Mouse (Mus musculus): Measurements from ENCODE around the gene Aven.
A peak's percentile ranks its signal among the peaks of the same experiment; 100 is the strongest.
"Not testable (repeated sequence)": the region's sequence is repeated elsewhere in the genome, so short reads cannot be mapped to it uniquely, and the experiment has no call there.

Gene Aven

GRCm38 (mm10) chr2:112492856-112493538 lies at the start of gene Aven:
Gene Aven (plus strand): TSS chr2:112492964.
- ATAC-seq (ENCODE audit: insufficient number of reproducible peaks, low FRiP score, low TSS enrichment): peak; percentile 94

DNA sequence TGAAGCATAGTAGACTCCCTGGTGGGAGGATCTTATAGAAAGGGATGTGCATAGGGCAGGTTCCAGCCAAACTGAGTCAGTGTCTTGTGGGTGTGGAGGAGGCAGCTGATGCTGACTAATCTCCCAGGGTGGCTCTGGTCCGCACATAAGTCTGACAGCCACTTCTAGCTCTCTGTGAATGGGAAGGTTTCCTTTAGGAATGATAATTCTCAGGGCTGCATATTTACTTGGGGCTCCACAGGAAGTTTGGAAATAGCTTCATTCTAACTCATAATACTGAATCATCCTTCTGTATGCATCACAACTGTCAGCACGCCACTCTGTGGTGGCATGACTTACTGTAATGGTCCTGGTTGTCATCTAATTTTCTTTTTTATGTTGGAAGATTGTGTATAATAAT lies 49.3 kb upstream of the Aven start:
- ATAC-seq (ENCODE audit: insufficient number of reproducible peaks, low FRiP score, low TSS enrichment): no peak

- no peak for ATAC-seq (ENCODE audit: insufficient number of reproducible peaks, low FRiP score, low TSS enrichment)
Observed at GRCm38 (mm10) chr2:112445511-112445910, 47.3 kb upstream of the Aven start.

GRCm38 (mm10) chr2:112448046-112448445 lies 44.7 kb upstream of the Aven start:
- ATAC-seq (ENCODE audit: insufficient number of reproducible peaks, low FRiP score, low TSS enrichment): not testable (repeated sequence)

DNA sequence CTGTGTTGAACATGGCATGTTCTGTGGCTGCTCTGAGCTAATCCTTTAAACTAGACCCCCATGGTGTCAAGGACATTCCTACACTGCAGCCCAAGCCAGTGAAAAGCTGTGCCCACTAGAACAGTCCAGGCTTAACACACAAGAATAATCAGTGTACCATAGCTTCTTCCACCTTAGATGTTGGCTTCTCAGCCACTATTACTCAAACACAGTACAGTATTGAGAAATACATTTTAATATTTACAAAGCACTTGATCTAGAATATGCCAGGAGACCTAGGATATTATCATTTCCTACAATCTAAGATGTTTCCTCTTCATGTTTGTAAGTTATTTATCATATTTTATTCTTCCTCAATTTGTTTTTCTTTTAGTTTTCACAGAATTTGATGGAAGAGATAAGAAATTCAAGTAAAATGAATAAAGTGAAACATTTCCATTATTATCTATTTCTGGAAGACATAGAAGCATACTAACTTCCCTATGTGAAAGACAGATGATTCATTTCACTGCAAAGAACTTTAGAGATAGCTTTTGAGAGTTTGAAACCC lies 44.2 kb upstream of the Aven start:
- no peak for ATAC-seq (ENCODE audit: insufficient number of reproducible peaks, low FRiP score, low TSS enrichment)

GRCm38 (mm10) chr2:112449597-112450296 lies 43.0 kb upstream of the Aven start:
- ATAC-seq (ENCODE audit: insufficient number of reproducible peaks, low FRiP score, low TSS enrichment): no peak

DNA sequence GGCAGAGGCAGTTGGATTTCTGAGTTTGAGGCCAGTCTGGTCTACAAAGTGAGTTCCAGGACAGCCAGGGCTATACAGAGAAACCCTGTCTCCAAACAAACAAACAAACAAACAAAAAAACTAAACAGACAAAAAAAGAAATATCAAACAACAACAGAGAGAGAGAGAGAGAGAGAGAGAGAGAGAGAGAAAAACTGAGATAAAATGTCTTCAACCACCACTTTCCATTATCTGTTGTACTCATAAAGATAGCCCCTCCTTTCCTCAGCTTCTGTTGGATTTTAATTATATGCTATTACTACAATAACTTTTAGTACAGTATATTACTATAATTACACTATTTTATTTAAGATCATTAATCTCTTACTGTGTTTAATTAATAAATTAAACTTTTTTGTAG lies 40.3 kb upstream of the Aven start:
- not testable (repeated sequence) for ATAC-seq (ENCODE audit: insufficient number of reproducible peaks, low FRiP score, low TSS enrichment)

DNA sequence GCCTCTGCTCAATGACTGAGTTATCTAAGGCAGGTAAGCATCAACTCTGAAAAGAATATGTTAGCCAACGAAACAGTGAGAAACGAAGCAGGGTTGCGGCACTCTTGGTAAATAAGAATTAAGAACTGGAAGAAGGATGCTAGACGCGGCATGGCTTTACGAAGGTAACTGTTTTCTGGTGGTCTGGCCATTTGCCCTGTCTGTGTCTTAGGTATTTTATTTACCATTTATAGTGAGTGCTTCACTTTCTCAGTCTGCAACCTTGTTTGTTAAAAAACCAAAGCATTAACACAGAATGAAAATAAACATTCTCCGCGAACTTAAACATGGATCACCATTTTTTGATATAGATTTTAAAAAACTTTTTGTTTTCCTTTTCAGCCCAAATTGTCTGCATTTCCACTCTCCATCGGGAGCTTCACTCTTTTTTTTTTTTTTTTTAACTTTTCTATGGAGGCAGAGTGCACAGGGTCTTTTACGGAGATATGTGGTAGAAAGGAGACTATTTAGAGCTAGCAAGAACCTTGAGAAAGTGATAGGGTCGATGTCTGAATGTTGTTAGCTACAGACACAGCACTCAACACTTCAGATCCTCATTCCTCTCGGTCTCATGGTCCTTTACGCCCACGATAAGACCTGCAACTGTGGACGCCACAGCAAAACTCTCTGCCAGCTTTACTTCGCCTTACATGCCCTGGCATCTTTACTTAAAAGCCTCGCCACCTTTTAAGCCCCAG lies 38.5 kb upstream of the Aven start:
- peak; percentile 74; the same call in 1 of the 2 replicates for ATAC-seq (ENCODE audit: insufficient number of reproducible peaks, low FRiP score, low TSS enrichment)

DNA sequence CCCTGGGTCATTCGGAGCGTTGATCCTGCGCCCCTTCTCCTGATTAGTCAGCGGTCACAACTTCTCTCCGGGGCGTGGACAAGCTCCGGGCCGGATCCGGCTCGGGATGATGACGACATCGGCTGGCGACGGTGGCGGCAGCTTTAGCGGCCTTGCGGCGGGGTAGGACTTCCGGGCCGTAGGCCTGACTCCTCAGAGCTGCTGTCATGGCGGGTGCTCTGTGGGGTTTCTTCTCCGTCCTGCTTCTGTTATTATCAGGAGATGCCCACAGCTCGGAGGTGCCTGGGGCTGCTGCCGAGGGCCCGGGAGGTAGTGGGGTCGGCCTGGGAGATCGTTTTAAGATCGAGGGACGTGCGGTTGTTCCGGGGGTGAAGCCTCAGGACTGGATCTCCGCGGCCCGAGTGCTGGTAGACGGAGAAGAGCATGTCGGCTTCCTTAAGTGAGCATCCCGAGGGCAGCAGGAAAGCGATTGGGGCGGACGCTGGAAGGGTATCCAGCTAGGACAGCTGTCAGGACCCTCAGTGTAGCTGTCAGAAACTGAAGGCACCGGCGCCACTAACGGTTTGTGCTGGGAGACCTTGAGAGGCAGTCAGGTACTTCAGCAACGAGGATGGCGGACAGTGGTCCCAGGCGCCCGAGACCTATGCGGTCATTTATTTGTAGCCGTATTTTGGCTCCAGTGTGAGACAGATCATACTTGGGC lies 37.8 kb upstream of the Aven start, which contains the start of gene Emc7:
Emc7 (plus strand) TSS at position 136 of the 703 bp plus-strand sequence.
- ATAC-seq (ENCODE audit: insufficient number of reproducible peaks, low FRiP score, low TSS enrichment): peak; percentile 94

- no peak for ATAC-seq (ENCODE audit: insufficient number of reproducible peaks, low FRiP score, low TSS enrichment)
Observed at GRCm38 (mm10) chr2:112460557-112460956, 32.2 kb upstream of the Aven start.

GRCm38 (mm10) chr2:112469542-112469941 lies 23.2 kb upstream of the Aven start:
- no peak for ATAC-seq (ENCODE audit: insufficient number of reproducible peaks, low FRiP score, low TSS enrichment)

DNA sequence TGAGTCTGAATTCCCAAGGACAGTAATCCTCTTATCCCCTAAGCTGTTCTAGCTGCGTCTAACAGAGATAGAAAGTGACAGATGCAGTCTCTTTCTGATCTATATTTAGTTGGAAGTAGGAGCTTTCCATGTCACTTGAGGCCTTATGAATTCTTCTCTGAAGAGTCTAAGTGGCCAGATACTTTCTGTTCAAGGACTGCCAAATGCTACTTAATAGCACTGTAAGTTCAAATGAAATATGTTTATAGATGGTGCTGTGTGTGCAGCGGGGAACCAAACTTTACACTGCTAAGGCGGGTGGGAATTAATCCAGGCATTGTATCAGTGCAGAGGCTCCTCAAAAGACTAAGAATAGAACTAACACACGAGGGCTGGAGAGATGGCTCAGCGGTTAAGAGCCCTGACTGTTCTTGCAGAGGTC lies 21.8 kb upstream of the Aven start:
- no peak for ATAC-seq (ENCODE audit: insufficient number of reproducible peaks, low FRiP score, low TSS enrichment)

DNA sequence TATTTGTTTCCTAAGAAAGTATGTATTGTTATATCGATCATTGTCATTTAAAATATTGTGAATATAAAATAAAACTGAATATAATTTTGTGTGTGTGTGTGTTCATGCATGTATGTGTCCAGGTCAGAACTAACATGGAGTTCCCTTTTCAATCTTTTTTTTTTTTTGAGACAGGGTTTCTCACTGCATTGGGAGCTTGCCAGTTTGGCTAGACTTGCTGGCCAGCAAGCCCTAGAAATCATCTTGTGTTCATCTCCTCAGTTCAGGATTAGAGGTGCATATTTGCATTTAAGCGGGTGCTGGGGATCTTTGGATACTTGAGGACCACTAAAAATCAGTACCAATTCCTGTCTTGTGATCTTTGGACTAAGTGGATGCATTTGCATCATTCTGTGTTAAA lies 20.7 kb upstream of the Aven start:
- ATAC-seq (ENCODE audit: insufficient number of reproducible peaks, low FRiP score, low TSS enrichment): no peak

- ATAC-seq (ENCODE audit: insufficient number of reproducible peaks, low FRiP score, low TSS enrichment): no peak
Observed at GRCm38 (mm10) chr2:112474997-112475724, 17.6 kb upstream of the Aven start.

GRCm38 (mm10) chr2:112476554-112476953 lies 16.2 kb upstream of the Aven start:
- no peak for ATAC-seq (ENCODE audit: insufficient number of reproducible peaks, low FRiP score, low TSS enrichment)

DNA sequence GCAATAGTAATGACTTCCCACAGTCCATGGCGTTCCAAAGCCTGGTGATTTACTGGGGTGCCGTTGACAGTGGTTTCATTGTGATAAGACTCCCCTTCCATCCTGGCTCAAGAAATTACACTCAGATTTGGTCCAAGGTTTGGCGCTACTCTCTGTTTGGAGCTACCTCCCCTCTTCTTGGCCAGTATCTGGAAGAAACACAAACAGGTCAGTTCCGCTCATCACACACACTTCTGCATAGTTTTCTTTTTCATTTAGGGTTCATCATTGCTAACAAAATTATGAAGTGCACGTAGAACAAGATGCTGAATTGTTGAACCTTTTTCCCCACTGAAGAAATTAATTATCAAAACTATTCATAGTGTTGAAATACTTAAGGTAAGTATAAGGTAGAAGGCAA lies 12.1 kb upstream of the Aven start, which contains the start of gene Chrm5:
Chrm5 (minus strand) TSS at position 101 of the 400 bp plus-strand sequence.
- ATAC-seq (ENCODE audit: insufficient number of reproducible peaks, low FRiP score, low TSS enrichment): no peak

DNA sequence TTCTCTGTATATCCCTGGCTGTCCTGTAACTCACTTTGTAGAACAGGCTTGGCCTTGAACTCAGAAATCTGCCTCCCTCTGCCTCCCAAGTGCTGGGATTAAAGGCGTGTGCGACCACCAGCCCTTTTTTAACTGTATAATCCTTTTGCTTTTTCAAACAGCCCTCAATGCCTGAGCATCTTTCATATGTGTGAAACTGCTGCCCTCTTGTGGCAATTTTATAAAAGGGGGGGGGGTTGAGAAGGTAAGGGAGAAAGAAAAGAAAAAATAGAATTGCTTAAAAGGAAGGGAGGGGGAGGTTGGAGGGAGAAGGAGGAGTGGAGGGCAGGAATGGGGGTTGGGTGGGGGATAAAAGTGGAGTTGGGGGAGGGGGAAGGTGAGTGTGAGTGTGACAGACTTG lies 11.2 kb upstream of the Aven start:
- ATAC-seq (ENCODE audit: insufficient number of reproducible peaks, low FRiP score, low TSS enrichment): 0 out of 2 replicates have a peak, but pooled peaks have one; percentile 66

DNA sequence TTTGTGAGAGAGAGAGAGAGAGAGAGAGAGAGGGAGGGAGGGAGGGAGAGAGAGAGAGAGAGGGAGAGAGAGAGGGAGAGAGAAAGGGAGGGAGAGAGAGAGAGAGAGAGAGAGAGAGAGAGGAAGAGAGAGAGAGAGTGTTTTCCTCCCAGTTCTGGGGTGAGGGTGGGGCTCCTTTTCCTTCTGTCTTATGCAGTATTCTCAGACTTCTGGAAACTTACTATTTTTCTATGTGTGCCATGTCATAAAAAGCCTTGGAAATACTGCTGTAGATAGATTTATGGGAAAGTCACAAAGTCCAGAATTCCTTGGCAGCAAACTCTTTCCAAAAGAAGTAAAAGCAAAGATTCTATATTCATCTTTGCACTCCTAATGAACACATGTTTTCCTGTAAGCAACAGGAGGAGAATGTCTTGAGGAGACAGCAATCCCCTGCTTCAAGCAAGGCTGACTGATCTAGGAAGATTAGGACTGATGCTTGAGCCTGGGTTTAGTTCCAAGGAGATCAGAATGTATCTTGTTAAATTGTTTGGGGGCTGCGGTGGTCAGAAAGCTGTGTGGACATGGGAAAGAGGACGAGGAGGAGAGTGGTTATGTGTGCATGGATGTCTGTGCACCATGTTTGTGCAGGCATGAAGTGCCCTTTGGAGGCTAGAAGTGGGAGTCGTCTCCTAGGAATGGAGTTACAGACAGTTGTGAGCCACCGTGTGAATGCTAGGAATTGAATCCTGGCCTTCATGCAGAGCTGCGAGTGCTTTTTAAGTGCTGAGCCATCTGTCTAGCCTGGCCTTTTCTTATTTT lies 10.0 kb upstream of the Aven start:
- ATAC-seq (ENCODE audit: insufficient number of reproducible peaks, low FRiP score, low TSS enrichment): no peak

- no peak for ATAC-seq (ENCODE audit: insufficient number of reproducible peaks, low FRiP score, low TSS enrichment)
Observed at GRCm38 (mm10) chr2:112483334-112483651, 9.5 kb upstream of the Aven start.

All from cerebellum, adult (tissue).